Comparison of ENCODE assay signal across 23 mouse cellular contexts in the genomic region with DNA sequence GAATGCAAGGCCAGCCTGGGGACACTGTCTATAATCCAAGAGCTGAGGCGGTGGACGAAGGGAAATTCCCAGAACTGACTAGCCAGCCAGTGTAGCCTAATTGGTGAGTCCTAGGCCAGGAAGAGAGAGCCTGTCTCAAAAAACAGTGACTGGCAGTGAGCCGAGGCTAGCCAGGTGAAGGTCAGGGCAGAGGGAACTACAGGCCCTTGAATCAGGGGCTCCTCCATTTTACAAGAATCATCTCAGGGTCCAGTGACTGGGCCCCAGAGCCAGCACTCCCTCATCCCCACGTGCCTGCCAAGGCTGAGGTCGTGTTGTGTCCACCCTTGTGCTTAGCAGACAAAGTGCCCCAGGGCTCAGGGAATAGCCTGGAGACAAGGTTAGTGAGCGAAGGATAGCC. TPM values are rescaled to one million over a fixed set of nuclear protein-coding genes. Genes with fewer than 3 reads are reported as not detected.
"Had no signal": no experiment of that assay in that cellular context is flagged by ENCODE, and none has a peak within 500 bp of the region (broad histone marks: within the 10 kb centered on the region; RNA-seq: fewer than 3 reads in every experiment).

No protein-coding gene starts in this region.

- H3K4me3 ChIP-seq: kidney, embryonic 15.5 days; left cerebral cortex, adult 2 months; liver, embryonic 13.5 days; midbrain, embryonic 10.5 days; midbrain, embryonic 13.5 days; myocyte; neural tube, embryonic 13.5 days; stomach, embryonic 15.5 days had no signal

- DNase-seq: kidney, postnatal 10 days; kidney, postnatal 36 days; layer of hippocampus, postnatal 36 days; liver, embryonic 13.5 days; lung, adult 2 months; lung, postnatal 14 days; lung, postnatal 4 days; right cerebral cortex, postnatal 14 days; right cerebral cortex, postnatal 4 days; spleen, adult 18-20 months; thymus, adult 2 months; thymus, postnatal 14 days; thymus, postnatal 4 days had no signal

- H3K27ac ChIP-seq: kidney, embryonic 15.5 days; left cerebral cortex, adult 2 months; liver, embryonic 13.5 days; midbrain, embryonic 10.5 days; midbrain, embryonic 13.5 days; neural tube, embryonic 13.5 days; stomach, embryonic 15.5 days had no signal

- H3K36me3 ChIP-seq: liver, embryonic 13.5 days; midbrain, embryonic 10.5 days; midbrain, embryonic 13.5 days; neural tube, embryonic 13.5 days; stomach, embryonic 15.5 days had no signal

- H3K9me3 ChIP-seq: kidney, embryonic 15.5 days; liver, embryonic 13.5 days; midbrain, embryonic 10.5 days; midbrain, embryonic 13.5 days; neural tube, embryonic 13.5 days; stomach, embryonic 15.5 days had no signal

- ATAC-seq: midbrain, embryonic 13.5 days; midbrain, embryonic 16.5 days had no signal

- H3K27me3 ChIP-seq: kidney, embryonic 15.5 days; liver, embryonic 13.5 days; midbrain, embryonic 13.5 days; stomach, embryonic 15.5 days had no signal

RNA-seq across cellular contexts. Expression of gene Gpx3, which starts 48.4 kb away (rescaled TPM):
- total RNA-seq: monocyte, adult 5-6 weeks; neutrophil, adult 5-6 weeks had no signal
